Mouse (Mus musculus): ENCODE measurements around the gene Lrrc8e. TPM values are rescaled to one million over a fixed set of nuclear protein-coding genes. Genes with fewer than 3 reads are reported as not detected.
A peak's percentile ranks its signal among the peaks of the same experiment; 100 is the strongest.

Gene Lrrc8e
- polyA plus RNA-seq, 1 experiment from 2014 or later: 1.3 TPM

DNA sequence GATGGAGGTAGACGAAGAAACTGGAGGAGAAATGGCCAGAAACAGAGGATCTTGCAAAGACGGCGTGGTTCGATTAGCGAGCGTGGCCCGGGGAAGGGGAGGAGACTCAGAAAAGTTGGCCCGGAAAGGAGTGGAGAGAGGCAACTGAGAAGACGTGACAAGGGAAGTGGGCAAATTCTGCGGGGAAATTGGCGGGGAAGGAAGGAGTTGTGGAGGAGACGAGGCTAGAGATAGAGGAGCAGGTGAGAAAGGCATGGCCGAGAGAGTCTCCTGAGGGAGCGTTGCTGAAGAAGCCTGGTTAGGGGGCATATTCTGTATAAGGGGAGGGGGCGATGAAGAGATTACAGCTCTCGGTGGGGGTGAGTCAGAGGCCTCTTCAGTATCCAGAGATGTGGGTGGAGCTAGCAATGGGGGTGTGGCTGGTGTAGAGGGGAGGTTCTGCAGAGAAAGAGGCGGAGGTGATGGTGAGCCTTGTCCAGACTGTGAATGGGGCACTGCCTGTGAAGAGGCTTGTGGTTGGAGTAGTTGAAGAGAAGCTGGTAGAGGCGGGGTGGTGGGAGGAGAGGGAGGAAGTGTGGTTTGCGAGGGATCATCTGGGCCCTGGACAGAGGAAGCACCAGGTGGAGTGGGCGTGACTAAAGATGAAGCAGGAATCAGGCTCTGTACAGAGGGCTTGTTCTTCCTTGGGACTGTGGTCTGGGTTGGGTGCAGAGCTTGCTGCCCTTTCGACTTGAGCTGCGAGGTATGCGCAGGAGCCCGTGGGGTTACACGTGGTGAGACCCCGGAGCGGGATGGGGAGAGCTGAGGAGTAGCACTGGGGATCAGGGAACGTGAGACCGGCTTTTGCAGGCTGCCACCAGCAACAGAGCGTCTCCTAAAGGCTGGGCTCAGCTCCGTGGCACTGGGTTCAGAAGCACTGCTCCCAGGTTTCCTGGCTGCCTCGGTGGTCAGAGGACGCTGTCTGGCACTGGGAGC, 12.3 kb upstream of the Lrrc8e start:
- Histone ChIP-seq H3K4me3 (ENCODE audit: low read depth, low read length) (peak overlapping the region; percentile 41), H3K4me2 (ENCODE audit: low read length) (peak overlapping the region; percentile 88), H3K27ac (ENCODE audit: low read depth) (peak overlapping the region; percentile 65), H3K36me3 (ENCODE audit: control insufficient read depth, insufficient read depth, low read length) (0 out of 2 replicates have a peak, but pooled peaks cover 6% of the 10 kb centered on the region), H3K27me3 (replicated peaks; ENCODE audit: control insufficient read depth, insufficient read depth, low read length) (peaks cover 40% of the 10 kb centered on the region), H3K9ac (ENCODE audit: low read length) (0 out of 2 replicates have a peak overlapping the region, but pooled peaks have one; percentile 29), H3K9me3 (ENCODE audit: control insufficient read depth, low read length) (no peaks in the 10 kb centered on the region), H3K4me1 (replicated peaks; ENCODE audit: control insufficient read depth, insufficient read depth, low read length) (peaks cover 10% of the 10 kb centered on the region; the same call in 1 of the 2 replicates)
- peak; percentile 58 for ATAC-seq (replicated peaks; ENCODE audit: low FRiP score, low TSS enrichment, low read depth)
- peak; percentile 83 for DNase-seq (ENCODE audit: low spot score)
- 8% methylated on average over 33 of the region's 33 CpGs for WGBS

DNA sequence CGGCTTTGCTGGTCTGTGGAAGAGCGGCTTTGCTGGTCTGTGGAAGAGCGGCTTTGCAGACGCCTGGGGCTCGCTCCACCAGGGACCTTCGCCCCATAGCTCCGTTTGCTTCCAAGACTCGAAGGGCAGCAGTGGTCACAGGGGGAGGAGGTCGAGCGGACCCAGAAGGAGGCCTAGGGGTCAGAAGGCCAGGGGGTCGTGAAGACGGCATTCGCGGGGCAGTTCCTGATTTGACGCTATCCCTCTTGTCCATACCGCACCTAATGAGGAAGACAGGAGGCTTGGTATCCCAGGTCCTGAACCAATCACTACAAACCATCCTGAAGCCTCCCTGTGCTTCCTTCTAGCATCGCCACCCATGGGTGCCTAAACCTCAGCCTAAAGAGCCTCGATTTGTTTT, 10.3 kb upstream of the Lrrc8e start:
- peak overlapping the region; percentile 37 for H3K4me3 ChIP-seq (ENCODE audit: low read depth, low read length)
- no peaks in the 10 kb centered on the region for H3K9me3 ChIP-seq (ENCODE audit: control insufficient read depth, low read length)
- H3K9ac ChIP-seq (ENCODE audit: low read length): peak overlapping the region; percentile 43
- 7% methylated on average over 18 of the region's 18 CpGs for WGBS
- ATAC-seq (replicated peaks; ENCODE audit: low FRiP score, low TSS enrichment, low read depth): no peak
- no peak for DNase-seq (ENCODE audit: low spot score)
- H3K4me1 ChIP-seq (replicated peaks; ENCODE audit: control insufficient read depth, insufficient read depth, low read length): peaks cover 10% of the 10 kb centered on the region; the same call in 1 of the 2 replicates
- no peak overlapping the region for H3K27ac ChIP-seq (ENCODE audit: low read depth)
- peak overlapping the region; percentile 63 for H3K4me2 ChIP-seq (ENCODE audit: low read length)
- H3K27me3 ChIP-seq (replicated peaks; ENCODE audit: control insufficient read depth, insufficient read depth, low read length): peaks cover 40% of the 10 kb centered on the region
- no peaks in the 10 kb centered on the region for H3K36me3 ChIP-seq (ENCODE audit: control insufficient read depth, insufficient read depth, low read length)

DNA sequence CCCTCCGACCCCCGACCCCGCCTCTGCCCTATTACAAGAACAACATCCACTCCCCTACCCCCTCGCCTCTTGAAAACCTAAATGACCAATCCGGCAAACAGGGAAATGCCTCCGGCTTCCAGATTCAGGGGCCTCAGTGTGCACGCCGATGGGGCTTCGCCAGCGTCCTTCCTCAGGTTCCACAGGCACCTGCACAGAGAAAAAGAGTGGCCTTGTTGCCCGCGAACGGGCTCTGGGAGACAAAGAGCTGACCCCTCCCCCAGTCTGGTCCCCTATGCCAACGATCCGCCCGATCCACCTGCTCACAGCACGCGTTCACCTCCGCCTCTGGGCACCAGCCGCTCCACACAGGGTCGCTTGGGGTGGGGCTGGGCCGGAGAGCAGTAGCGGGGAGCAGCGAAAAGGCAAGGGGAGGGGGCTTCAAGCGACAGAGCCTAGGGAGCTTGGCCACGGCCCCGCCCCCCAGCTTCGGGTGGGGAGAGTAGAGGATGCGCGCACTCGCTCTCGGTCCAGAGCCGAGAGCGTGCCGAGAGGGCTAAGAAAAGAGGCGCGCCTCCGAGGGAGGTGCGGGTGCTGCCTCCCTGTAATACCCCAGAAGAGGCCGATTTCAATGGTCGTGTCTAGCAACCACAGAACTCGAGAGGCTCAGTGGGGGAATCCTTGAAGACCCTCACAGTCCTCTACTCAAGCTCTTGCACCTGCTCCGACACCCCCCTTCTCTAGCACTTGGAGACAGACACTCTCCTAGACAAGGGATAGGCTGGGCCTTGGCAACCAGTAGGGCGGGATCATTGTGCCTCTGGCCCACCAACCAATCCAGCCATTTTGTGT, 9.6 kb upstream of the Lrrc8e start, which contains the start of gene Prr36:
Gene Prr36 (minus strand): TSS at position 669 of the 831 bp plus-strand sequence.
- DNase-seq (ENCODE audit: low spot score) (peak; percentile 82), ATAC-seq (replicated peaks; ENCODE audit: low FRiP score, low TSS enrichment, low read depth) (peak; percentile 65)
- Histone ChIP-seq H3K4me1 (replicated peaks; ENCODE audit: control insufficient read depth, insufficient read depth, low read length) (peaks cover 10% of the 10 kb centered on the region; the same call in 1 of the 2 replicates), H3K9me3 (ENCODE audit: control insufficient read depth, low read length) (no peaks in the 10 kb centered on the region), H3K4me3 (ENCODE audit: low read depth, low read length) (peak within 1 kb of the TSS; percentile 37), H3K4me2 (ENCODE audit: low read length) (peak within 1 kb of the TSS; percentile 63), H3K9ac (ENCODE audit: low read length) (peak within 1 kb of the TSS; percentile 43), H3K36me3 (ENCODE audit: control insufficient read depth, insufficient read depth, low read length) (no peaks in the 10 kb centered on the region), H3K27ac (ENCODE audit: low read depth) (no peak within 1 kb of the TSS), H3K27me3 (replicated peaks; ENCODE audit: control insufficient read depth, insufficient read depth, low read length) (peaks cover 40% of the 10 kb centered on the region)
- 1% methylated on average over 44 of the region's 44 CpGs for WGBS

DNA sequence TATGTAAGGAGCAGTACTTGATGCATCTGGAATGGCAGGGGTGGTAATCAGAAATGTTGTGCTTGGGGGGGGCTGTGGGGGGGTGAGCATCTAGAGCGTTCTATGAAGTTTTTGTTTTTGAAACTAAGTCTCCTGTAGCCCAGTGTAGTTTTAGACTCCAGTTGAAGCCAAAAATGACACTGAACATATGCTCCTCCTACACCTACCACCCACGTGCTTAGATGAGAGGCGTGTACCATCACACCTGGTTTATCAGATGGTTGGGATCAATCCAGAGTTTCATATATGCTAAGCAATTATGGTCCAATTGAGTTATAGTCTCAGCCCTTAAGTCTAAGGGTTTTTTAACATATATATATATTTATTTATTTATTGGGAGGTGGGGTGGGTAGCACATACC, 7.0 kb upstream of the Lrrc8e start:
- H3K27ac ChIP-seq (ENCODE audit: low read depth): no peak overlapping the region
- WGBS: 87% methylated on average over 3 of the region's 3 CpGs

DNA sequence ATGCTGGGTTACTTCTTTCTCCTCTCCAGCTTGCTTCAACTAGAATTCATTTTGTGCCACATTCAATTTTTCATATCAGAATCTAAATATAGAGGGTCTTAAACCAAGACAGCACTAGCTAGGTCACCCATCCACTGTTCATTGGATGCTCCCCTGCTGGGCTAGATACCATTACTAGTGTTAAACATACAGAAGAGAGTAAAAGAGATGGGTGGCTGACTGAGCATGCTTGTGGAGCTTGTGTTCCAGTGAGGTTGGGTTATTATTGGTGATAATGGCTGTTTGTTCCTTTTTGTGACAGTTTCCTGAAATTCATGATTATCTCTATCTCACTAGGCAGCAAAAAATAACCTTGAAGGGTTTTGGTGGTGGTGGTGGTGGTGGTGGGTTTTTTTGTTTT, 4.6 kb upstream of the Lrrc8e start:
- H3K9me3 ChIP-seq (ENCODE audit: control insufficient read depth, low read length): no peaks in the 10 kb centered on the region
- no peak for DNase-seq (ENCODE audit: low spot score)
- no peak for ATAC-seq (replicated peaks; ENCODE audit: low FRiP score, low TSS enrichment, low read depth)
- no peak overlapping the region for H3K9ac ChIP-seq (ENCODE audit: low read length)
- no peak overlapping the region for H3K27ac ChIP-seq (ENCODE audit: low read depth)
- H3K36me3 ChIP-seq (ENCODE audit: control insufficient read depth, insufficient read depth, low read length): no peaks in the 10 kb centered on the region
- peaks cover 15% of the 10 kb centered on the region for H3K27me3 ChIP-seq (replicated peaks; ENCODE audit: control insufficient read depth, insufficient read depth, low read length)
- H3K4me3 ChIP-seq (ENCODE audit: low read depth, low read length): no peak overlapping the region
- no peaks in the 10 kb centered on the region for H3K4me1 ChIP-seq (replicated peaks; ENCODE audit: control insufficient read depth, insufficient read depth, low read length)
- H3K4me2 ChIP-seq (ENCODE audit: low read length): no peak overlapping the region

More for the DNA sequence above, 7.0 kb upstream of the Lrrc8e start:
- H3K36me3 ChIP-seq (ENCODE audit: control insufficient read depth, insufficient read depth, low read length): no peaks in the 10 kb centered on the region
- H3K27me3 ChIP-seq (replicated peaks; ENCODE audit: control insufficient read depth, insufficient read depth, low read length): peaks cover 37% of the 10 kb centered on the region
- H3K4me2 ChIP-seq (ENCODE audit: low read length): no peak overlapping the region
- no peak overlapping the region for H3K9ac ChIP-seq (ENCODE audit: low read length)
- peaks cover 4% of the 10 kb centered on the region; the same call in 1 of the 2 replicates for H3K4me1 ChIP-seq (replicated peaks; ENCODE audit: control insufficient read depth, insufficient read depth, low read length)
- H3K4me3 ChIP-seq (ENCODE audit: low read depth, low read length): no peak overlapping the region
- ATAC-seq (replicated peaks; ENCODE audit: low FRiP score, low TSS enrichment, low read depth) (no peak), DNase-seq (ENCODE audit: low spot score) (no peak)
- no peaks in the 10 kb centered on the region for H3K9me3 ChIP-seq (ENCODE audit: control insufficient read depth, low read length)

DNA sequence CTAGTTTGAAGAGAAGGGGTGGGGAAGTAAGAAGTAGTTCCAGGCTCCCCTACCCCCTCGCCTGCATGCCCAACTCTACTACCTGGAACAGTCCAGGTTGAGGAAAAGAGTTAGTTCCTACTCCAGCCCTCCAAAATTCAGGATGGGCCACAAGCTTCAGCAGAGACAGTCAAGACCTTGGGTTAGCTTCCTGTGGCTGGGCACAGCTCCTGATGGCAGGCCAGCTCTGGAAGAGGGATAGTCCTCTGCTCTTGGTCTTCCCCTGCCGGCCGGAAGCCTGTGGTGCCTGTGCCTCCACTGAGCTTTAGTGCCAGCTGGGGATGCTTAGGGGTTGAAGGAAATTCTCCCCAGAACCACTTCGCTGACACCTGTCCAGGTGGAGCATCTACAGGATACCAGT, 304 bp upstream of the Lrrc8e start:
- no peak overlapping the region for H3K27ac ChIP-seq (ENCODE audit: low read depth)
- no peaks in the 10 kb centered on the region for H3K9me3 ChIP-seq (ENCODE audit: control insufficient read depth, low read length)
- DNase-seq (ENCODE audit: low spot score) (no peak), ATAC-seq (replicated peaks; ENCODE audit: low FRiP score, low TSS enrichment, low read depth) (0 out of 2 replicates have a peak, but pooled peaks have one; percentile 16)
- peak overlapping the region; percentile 24; the same call in 1 of the 2 replicates for H3K4me3 ChIP-seq (ENCODE audit: low read depth, low read length)
- H3K4me1 ChIP-seq (replicated peaks; ENCODE audit: control insufficient read depth, insufficient read depth, low read length): no peaks in the 10 kb centered on the region
- H3K9ac ChIP-seq (ENCODE audit: low read length): no peak overlapping the region
- H3K36me3 ChIP-seq (ENCODE audit: control insufficient read depth, insufficient read depth, low read length): no peaks in the 10 kb centered on the region
- peak overlapping the region; percentile 60 for H3K4me2 ChIP-seq (ENCODE audit: low read length)
- no peaks in the 10 kb centered on the region for H3K27me3 ChIP-seq (replicated peaks; ENCODE audit: control insufficient read depth, insufficient read depth, low read length)
- WGBS: 20% methylated on average over 4 of the region's 4 CpGs

DNA sequence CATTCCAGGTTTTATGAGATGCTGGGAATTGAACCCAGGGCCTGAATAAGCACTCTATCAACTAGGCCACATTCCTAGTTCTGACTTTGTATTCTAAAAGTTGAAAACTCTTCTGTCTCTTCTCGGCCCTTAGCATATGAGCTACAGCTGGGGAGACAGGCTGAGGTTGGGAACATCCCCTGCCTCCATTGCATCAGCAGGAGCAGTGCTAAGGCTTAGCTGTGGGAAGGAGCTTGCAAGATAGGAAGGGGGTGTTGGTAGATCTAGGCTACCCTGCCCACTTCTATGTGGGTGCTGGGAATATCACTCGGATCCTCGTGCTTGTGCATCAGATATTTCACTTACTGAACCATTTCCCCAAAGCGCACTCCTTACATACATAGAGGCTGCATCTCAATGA, 1.3 kb downstream of the Lrrc8e start:
- 94% methylated on average over 4 of the region's 4 CpGs for WGBS
- no peak for DNase-seq (ENCODE audit: low spot score)
- Histone ChIP-seq H3K27ac (ENCODE audit: low read depth) (no peak overlapping the region), H3K9ac (ENCODE audit: low read length) (no peak overlapping the region), H3K4me3 (ENCODE audit: low read depth, low read length) (no peak overlapping the region), H3K27me3 (replicated peaks; ENCODE audit: control insufficient read depth, insufficient read depth, low read length) (no peaks in the 10 kb centered on the region), H3K4me1 (replicated peaks; ENCODE audit: control insufficient read depth, insufficient read depth, low read length) (no peaks in the 10 kb centered on the region), H3K4me2 (ENCODE audit: low read length) (no peak overlapping the region), H3K9me3 (ENCODE audit: control insufficient read depth, low read length) (no peaks in the 10 kb centered on the region), H3K36me3 (ENCODE audit: control insufficient read depth, insufficient read depth, low read length) (no peaks in the 10 kb centered on the region)
- no peak for ATAC-seq (replicated peaks; ENCODE audit: low FRiP score, low TSS enrichment, low read depth)

DNA sequence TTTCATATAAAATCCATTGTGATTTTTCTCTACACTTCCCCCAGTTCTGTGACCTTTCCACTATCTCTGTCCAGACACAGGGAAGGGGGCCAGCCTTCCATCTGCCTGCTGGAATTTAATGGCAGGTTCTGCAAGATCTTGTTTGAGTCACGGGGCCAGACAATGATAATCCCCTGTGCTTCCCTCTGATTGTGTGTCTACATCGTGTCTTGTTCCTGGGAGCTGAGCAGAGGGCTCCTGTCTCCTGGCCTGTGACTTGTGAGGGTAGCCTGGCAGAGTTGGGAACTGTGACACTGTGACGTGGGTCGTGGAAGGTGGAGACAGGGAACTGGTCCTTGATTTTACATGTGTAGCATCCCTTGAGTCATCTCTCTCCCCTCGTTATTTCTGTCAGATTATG, 3.2 kb downstream of the Lrrc8e start:
- Histone ChIP-seq H3K27me3 (replicated peaks; ENCODE audit: control insufficient read depth, insufficient read depth, low read length) (no peaks in the 10 kb centered on the region), H3K4me1 (replicated peaks; ENCODE audit: control insufficient read depth, insufficient read depth, low read length) (no peaks in the 10 kb centered on the region), H3K9ac (ENCODE audit: low read length) (no peak overlapping the region), H3K9me3 (ENCODE audit: control insufficient read depth, low read length) (no peaks in the 10 kb centered on the region), H3K4me2 (ENCODE audit: low read length) (no peak overlapping the region), H3K4me3 (ENCODE audit: low read depth, low read length) (no peak overlapping the region), H3K27ac (ENCODE audit: low read depth) (no peak overlapping the region), H3K36me3 (ENCODE audit: control insufficient read depth, insufficient read depth, low read length) (no peaks in the 10 kb centered on the region)
- DNase-seq (ENCODE audit: low spot score): no peak
- ATAC-seq (replicated peaks; ENCODE audit: low FRiP score, low TSS enrichment, low read depth): no peak
- 69% methylated on average over 5 of the region's 5 CpGs for WGBS
